Mouse (Mus musculus) spleen, postnatal 36 days (tissue): ENCODE measurements at regions not wholly inside any gene's neighbourhood (a gene's known extent, or its start where the extent isn't known, plus 50 kb on each side); places are given as distances from the start of the nearest gene placed in this dataset.

Experiments
- DNase-seq, 2 experiments: peaks; one replicate each; pipeline ENCODE4 v3.0.0; 2022; ENCODE audit warnings: low spot score in 2 of 2, mixed read lengths in 1 of 2

GRCm38 (mm10) chr13:44555979-44556378 lies 173.3 kb upstream of the Jarid2 start:
- no peak for DNase-seq

- no peak for DNase-seq
Measured at GRCm38 (mm10) chr13:44558051-44558450, 171.2 kb upstream of the Jarid2 start.

- no peak for DNase-seq
Measured at GRCm38 (mm10) chr13:44558491-44559177, 170.6 kb upstream of the Jarid2 start.

- no peak for DNase-seq
Measured at GRCm38 (mm10) chr13:44559178-44559565, 170.1 kb upstream of the Jarid2 start.

GRCm38 (mm10) chr13:44559706-44560105 lies 169.6 kb upstream of the Jarid2 start:
- DNase-seq: no peak

- no peak for DNase-seq
Measured at GRCm38 (mm10) chr13:44564705-44565104, 164.6 kb upstream of the Jarid2 start.

- no peak for DNase-seq
Measured at GRCm38 (mm10) chr13:44567696-44568095, 161.6 kb upstream of the Jarid2 start.

- DNase-seq: no peak
Measured at GRCm38 (mm10) chr13:44569241-44569778, 160.0 kb upstream of the Jarid2 start.

GRCm38 (mm10) chr13:44573463-44573862 lies 155.8 kb upstream of the Jarid2 start:
- no peak for DNase-seq

GRCm38 (mm10) chr13:44579215-44579614 lies 150.1 kb upstream of the Jarid2 start:
- no peak for DNase-seq

- DNase-seq: no peak
Measured at GRCm38 (mm10) chr13:44580156-44580736, 149.0 kb upstream of the Jarid2 start.

GRCm38 (mm10) chr13:44580767-44581166 lies 148.5 kb upstream of the Jarid2 start:
- DNase-seq: no peak

- DNase-seq: no peak
Measured at GRCm38 (mm10) chr13:44581947-44582766, 147.1 kb upstream of the Jarid2 start.

- DNase-seq: no peak
Measured at GRCm38 (mm10) chr13:44582767-44583085, 146.5 kb upstream of the Jarid2 start.

- DNase-seq: no peak
Measured at GRCm38 (mm10) chr13:44583614-44584013, 145.7 kb upstream of the Jarid2 start.

- DNase-seq: no peak
Measured at GRCm38 (mm10) chr13:44584151-44584550, 145.1 kb upstream of the Jarid2 start.

- no peak for DNase-seq
Measured at GRCm38 (mm10) chr13:44584551-44584950, 144.7 kb upstream of the Jarid2 start.

GRCm38 (mm10) chr13:44587846-44588245 lies 141.4 kb upstream of the Jarid2 start:
- no peak for DNase-seq

- no peak for DNase-seq
Measured at GRCm38 (mm10) chr13:44594645-44595044, 134.6 kb upstream of the Jarid2 start.

GRCm38 (mm10) chr13:44597666-44598065 lies 131.6 kb upstream of the Jarid2 start:
- no peak for DNase-seq

GRCm38 (mm10) chr13:44601024-44601423 lies 128.2 kb upstream of the Jarid2 start:
- no peak for DNase-seq

GRCm38 (mm10) chr13:44602658-44603057 lies 126.6 kb upstream of the Jarid2 start:
- no peak for DNase-seq
